Mouse (Mus musculus) limb, embryonic 11.5 days (tissue): ENCODE measurements around the gene Padi2. TPM values are rescaled to one million over a fixed set of nuclear protein-coding genes. Genes with fewer than 3 reads are reported as not detected.

Experiments used
- ATAC-seq: fragments of 200-750 bp; cut with Nextera tagmentation; 2 replicates; pipeline ENCODE4 v1.8.0; 2017; ENCODE audit warnings: low read depth; ENCODE audit not compliant: insufficient number of reproducible peaks, low FRiP score, low TSS enrichment
- DNase-seq: peaks from one replicate; pipeline ENCODE4 v3.0.0-alpha.2; 2015; ENCODE audit warnings: low spot score
- H3K27ac ChIP-seq: fragments of 300-500 bp; sonication (generic); replicated peaks from 2 replicates; pipeline ENCODE4 v1.5.1; 2014; ENCODE audit warnings: low read depth, mild to moderate bottlenecking, low read length
- H3K27me3 ChIP-seq: fragments of 300-500 bp; sonication (generic); 2 replicates; pipeline ENCODE4 v1.6.1; 2014; ENCODE audit warnings: mild to moderate bottlenecking, low read length, mixed read lengths; ENCODE audit not compliant: control insufficient read depth, insufficient read depth
- H3K36me3 ChIP-seq: fragments of 300-500 bp; sonication (generic); 2 replicates; pipeline ENCODE4 v1.6.1; 2014; ENCODE audit warnings: mild to moderate bottlenecking, low read length, moderate library complexity, mixed read lengths; ENCODE audit not compliant: control insufficient read depth, insufficient read depth
- H3K4me1 ChIP-seq: fragments of 300-500 bp; sonication (generic); 2 replicates; pipeline ENCODE4 v1.6.1; 2014; ENCODE audit warnings: low read length, mixed read lengths; ENCODE audit not compliant: control insufficient read depth, insufficient read depth
- H3K4me2 ChIP-seq: fragments of 300-500 bp; sonication (generic); 2 replicates; pipeline ENCODE4 v1.6.1; 2014; ENCODE audit warnings: low read depth, mild to moderate bottlenecking, moderate library complexity; ENCODE audit not compliant: severe bottlenecking
- H3K4me3 ChIP-seq: fragments of 300-500 bp; sonication (generic); 2 replicates; pipeline ENCODE4 v1.5.1; 2014; ENCODE audit warnings: low read depth, low read length
- H3K9ac ChIP-seq: fragments of 300-500 bp; sonication (generic); 2 replicates; pipeline ENCODE4 v1.6.1; 2014; ENCODE audit warnings: mild to moderate bottlenecking, low read length
- H3K9me3 ChIP-seq: fragments of 300-500 bp; sonication (generic); 2 replicates; pipeline ENCODE4 v1.6.1; 2016; ENCODE audit warnings: low read length; ENCODE audit not compliant: control insufficient read depth
- WGBS: fragments of 180-500 bp; shearing (Covaris S2); extraction: QIAGEN DNeasy Blood & Tissue Kit; methylation state at CpG from one replicate; pipeline ENCODE4 v1.1.7; 2014; 5-methylcytosine and 5-hydroxymethylcytosine counted together
- polyA plus RNA-seq: library from polyadenylated mRNA; unstranded; fragments of >200 nt; fragmentation: Nextera tagmentation; extraction: Ambion mirVana; gene quantifications from 2 replicates; pipeline ENCODE4 v1.2.1, GENCODE M21; 2014

The Padi2 gene
- polyA plus RNA-seq, 1 experiment from 2014 or later = 0.17 TPM

DNA sequence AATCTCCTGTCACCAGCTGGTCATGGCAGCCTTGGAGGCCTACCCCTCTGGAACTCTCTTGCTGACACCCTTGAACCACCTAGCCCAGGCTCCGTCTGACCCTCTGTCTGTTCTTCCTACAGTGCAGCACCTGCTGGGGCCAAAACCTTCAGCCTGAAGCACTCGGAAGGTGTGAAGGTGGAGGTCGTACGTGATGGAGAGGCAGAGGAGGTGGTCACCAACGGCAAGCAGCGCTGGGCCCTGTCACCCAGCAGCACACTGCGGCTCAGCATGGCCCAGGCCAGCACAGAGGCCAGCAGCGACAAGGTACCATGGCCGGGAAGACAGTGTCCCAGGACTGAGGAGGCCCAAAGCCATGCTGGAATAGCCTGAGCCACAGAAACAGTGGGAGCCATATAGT is 11.3 kb downstream of the Padi2 start:
- no peak for ATAC-seq
- H3K9me3 ChIP-seq = no peaks in the 10 kb centered on the region
- no peaks in the 10 kb centered on the region for H3K27me3 ChIP-seq
- H3K4me2 ChIP-seq = no peak overlapping the region
- DNase-seq = no peak
- WGBS = 89% methylated on average over 9 of the region's 9 CpGs
- H3K36me3 ChIP-seq = no peaks in the 10 kb centered on the region
- H3K4me3 ChIP-seq = no peak overlapping the region
- 0 out of 2 replicates have a peak, but pooled peaks cover 4% of the 10 kb centered on the region for H3K4me1 ChIP-seq
- H3K27ac ChIP-seq = no peak overlapping the region
- H3K9ac ChIP-seq = no peak overlapping the region

DNA sequence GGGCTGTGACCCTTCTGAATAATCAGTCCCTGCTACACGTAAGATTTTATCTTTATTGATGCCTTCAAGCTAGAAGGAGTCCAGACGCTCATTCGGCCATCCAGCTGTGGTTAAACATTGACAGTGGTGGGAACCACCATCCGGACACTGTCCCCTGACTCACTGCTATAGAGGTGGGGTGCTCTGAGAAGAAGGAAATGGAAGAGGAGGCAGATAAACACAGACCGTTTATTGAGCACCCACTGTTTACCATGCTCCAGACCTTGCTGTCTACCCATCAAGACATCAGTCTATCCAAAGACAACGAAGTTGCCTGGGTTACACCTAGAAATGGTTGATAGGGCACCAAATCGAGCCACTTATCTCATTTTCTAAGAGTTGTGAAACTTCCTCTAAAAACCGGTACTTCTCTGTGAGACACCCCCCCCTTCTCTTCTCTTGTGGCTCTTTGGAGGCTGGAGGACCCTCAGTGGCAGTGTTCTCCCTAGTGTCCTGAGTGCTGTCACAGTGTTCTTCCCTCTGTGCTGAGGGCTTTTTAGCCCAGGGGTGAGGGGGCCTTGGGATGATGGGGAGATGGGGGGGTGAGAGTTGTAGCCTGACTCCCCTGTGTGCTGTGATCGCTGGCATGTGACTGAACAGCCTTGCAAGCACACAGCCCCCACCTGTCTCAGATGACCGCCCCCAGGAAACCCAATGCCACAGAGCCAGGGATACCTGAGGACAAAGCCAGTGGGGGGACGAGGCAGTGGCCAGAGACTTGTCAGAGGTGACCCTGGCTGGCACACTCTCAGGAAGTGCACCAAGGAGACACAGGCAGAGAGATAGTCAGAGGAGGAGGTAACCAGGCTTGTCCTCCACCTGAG is 14.1 kb downstream of the Padi2 start:
- ATAC-seq (no peak), DNase-seq (no peak)
- no peaks in the 10 kb centered on the region for H3K9me3 ChIP-seq
- H3K4me3 ChIP-seq = no peak overlapping the region
- H3K27ac ChIP-seq = no peak overlapping the region
- no peaks in the 10 kb centered on the region for H3K27me3 ChIP-seq
- H3K4me2 ChIP-seq = no peak overlapping the region
- H3K36me3 ChIP-seq = no peaks in the 10 kb centered on the region
- 0 out of 2 replicates have a peak, but pooled peaks cover 5% of the 10 kb centered on the region for H3K4me1 ChIP-seq
- 70% methylated on average over 11 of the region's 11 CpGs for WGBS
- no peak overlapping the region for H3K9ac ChIP-seq

DNA sequence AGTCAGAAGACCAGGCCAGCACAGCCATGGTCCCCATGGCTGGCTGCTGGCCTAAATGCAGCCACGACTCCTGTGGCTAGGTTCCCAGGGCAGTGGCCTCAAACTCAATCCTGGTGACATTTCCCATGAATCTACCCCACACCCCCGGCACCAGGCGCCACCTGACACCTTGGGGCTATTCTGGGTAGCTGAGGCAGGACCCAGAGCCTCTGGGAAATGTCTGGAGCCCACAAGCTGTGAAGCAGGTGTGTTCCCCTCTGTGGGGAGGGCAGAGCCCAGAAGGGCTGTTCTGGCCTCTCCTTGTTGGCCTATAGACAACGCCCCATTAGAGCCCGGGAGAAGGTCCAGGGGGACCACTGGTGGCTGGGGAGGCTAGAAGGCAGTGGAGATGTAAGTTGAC is 16.4 kb downstream of the Padi2 start:
- H3K36me3 ChIP-seq = no peaks in the 10 kb centered on the region
- H3K27me3 ChIP-seq = no peaks in the 10 kb centered on the region
- WGBS = 69% methylated on average over 5 of the region's 5 CpGs
- DNase-seq (no peak), ATAC-seq (0 out of 2 replicates have a peak, but pooled peaks have one; percentile 21)
- no peaks in the 10 kb centered on the region for H3K9me3 ChIP-seq
- H3K9ac ChIP-seq = no peak overlapping the region
- no peak overlapping the region for H3K4me3 ChIP-seq
- no peak overlapping the region for H3K27ac ChIP-seq
- H3K4me2 ChIP-seq = no peak overlapping the region
- peaks cover 10% of the 10 kb centered on the region; the same call in 1 of the 2 replicates for H3K4me1 ChIP-seq

DNA sequence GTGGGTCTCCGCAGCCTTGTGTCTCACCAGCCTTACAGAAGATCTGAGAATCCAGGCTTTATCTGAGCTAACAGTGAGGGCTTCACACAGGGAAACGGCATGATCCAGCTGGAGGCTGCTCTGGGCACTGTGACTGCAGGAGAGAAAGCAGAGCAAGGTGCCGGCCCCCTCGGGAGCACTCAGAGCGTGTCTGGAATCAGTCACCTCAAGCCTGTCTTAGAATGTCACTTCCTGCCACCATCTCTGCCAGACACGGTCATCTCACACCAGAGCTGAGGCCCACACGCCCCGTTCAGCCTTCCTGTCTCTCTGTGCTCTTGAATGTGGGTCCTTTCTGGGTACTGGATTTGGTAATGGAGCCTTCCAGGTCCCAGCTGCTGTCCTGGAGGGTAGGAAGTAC is 19.5 kb downstream of the Padi2 start:
- no peaks in the 10 kb centered on the region for H3K36me3 ChIP-seq
- no peak overlapping the region for H3K4me2 ChIP-seq
- H3K27me3 ChIP-seq = no peaks in the 10 kb centered on the region
- no peak overlapping the region for H3K9ac ChIP-seq
- ATAC-seq = no peak
- no peak overlapping the region for H3K4me3 ChIP-seq
- no peaks in the 10 kb centered on the region for H3K9me3 ChIP-seq
- 39% methylated on average over 8 of the region's 8 CpGs for WGBS
- DNase-seq = no peak
- H3K27ac ChIP-seq = no peak overlapping the region
- peaks cover 10% of the 10 kb centered on the region; the same call in 1 of the 2 replicates for H3K4me1 ChIP-seq

DNA sequence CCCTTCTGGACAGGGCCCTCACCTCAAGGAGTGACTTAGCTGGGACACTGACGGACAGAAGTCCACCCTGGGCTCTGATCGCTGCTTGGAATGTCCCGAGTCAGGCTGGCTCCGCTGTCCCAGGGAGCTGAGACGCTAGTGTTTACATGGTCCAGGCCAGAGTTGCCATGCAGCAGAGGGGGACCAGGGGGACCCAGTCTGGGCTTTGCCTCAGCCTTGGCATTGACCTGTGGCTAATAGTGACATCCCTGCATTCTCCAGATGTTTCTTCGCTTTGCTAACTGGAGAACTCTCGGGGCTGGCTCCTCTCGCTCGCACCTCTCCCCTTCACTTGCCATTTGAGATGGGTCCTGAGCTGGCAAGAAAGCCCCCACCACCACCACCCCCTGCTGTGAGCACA is 22.2 kb downstream of the Padi2 start:
- Histone ChIP-seq H3K27ac (no peak overlapping the region), H3K27me3 (no peaks in the 10 kb centered on the region), H3K4me2 (no peak overlapping the region), H3K36me3 (no peaks in the 10 kb centered on the region), H3K4me3 (no peak overlapping the region), H3K9ac (no peak overlapping the region), H3K4me1 (peaks cover 6% of the 10 kb centered on the region; the same call in 1 of the 2 replicates), H3K9me3 (no peaks in the 10 kb centered on the region)
- WGBS = 83% methylated on average over 9 of the region's 9 CpGs
- DNase-seq (no peak), ATAC-seq (no peak)

DNA sequence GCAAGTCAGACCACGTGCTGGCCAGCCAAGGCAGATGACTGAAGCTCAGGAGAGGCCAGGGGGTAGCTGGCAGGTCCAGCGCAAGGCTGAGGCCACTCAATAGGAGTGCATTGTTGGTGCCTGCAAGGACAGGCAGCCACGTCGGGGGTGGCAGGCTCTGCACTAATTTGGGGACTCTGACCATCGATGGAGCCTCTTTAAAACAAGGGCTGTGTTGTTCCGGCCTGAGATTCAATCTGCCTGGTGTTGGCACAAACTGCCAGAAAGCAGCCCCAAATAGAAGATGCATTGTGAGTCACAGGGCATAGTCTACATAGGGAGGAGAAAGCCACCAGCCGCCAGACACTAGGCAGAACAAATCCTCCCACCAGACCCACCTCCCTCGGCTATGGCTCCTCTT is 23.6 kb downstream of the Padi2 start:
- peaks cover 6% of the 10 kb centered on the region; the same call in 1 of the 2 replicates for H3K4me1 ChIP-seq
- 86% methylated on average over 8 of the region's 8 CpGs for WGBS
- no peak for DNase-seq
- H3K27ac ChIP-seq = no peak overlapping the region
- H3K4me2 ChIP-seq = no peak overlapping the region
- no peak overlapping the region for H3K4me3 ChIP-seq
- no peaks in the 10 kb centered on the region for H3K36me3 ChIP-seq
- no peak for ATAC-seq
- H3K27me3 ChIP-seq = no peaks in the 10 kb centered on the region
- no peaks in the 10 kb centered on the region for H3K9me3 ChIP-seq
- H3K9ac ChIP-seq = no peak overlapping the region

DNA sequence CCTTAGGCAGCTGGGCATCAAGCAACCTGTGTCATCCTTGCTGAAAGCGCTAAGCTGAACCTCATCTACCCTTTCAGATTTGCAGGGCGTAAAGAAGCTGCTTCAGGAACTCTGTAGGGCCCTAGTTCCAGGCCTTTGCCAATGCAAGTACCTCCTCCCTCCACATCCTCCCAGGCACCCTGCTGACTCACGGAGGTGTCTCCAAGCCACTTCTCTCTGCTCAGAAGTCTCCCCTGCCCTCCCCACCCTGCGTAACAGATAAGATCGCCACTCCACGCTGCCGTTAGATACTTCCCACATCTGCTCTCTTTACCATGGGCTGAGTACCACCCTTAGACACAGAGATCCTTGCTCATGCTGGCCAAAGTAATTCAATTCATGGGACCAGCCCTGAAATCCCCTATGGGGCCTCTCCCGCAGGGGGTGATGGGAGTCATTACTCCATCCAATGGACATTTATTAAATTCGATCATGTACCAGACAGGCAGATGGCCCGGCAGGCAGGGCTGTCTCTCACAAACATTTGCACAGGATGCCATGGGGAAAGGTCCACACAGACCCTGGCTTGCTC is 24.8 kb downstream of the Padi2 start:
- no peak for ATAC-seq
- H3K27me3 ChIP-seq = no peaks in the 10 kb centered on the region

DNA sequence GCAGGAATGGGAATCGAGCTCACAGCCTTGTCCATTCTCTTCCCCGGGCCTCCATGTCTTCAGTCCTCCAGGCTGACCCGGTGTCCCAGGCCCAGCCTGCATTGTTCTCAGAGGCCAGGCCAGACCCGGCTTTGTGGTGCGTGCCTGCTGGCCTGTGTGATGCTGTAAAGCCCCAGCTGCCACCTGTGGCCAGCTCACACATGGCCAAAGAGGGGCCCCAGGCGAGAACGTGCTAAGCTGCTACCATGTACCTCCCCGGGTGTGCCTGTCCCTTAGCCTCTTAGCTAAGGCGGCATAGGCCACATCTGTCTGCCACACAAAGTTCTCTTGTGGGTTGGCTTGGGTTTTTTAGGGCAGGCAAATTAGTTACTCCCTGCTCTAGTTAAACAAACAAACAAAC is 29.5 kb downstream of the Padi2 start:
- no peaks in the 10 kb centered on the region for H3K4me1 ChIP-seq
- H3K36me3 ChIP-seq = no peaks in the 10 kb centered on the region
- H3K9ac ChIP-seq = peak overlapping the region; percentile 7; the same call in 1 of the 2 replicates
- no peak overlapping the region for H3K27ac ChIP-seq
- DNase-seq (no peak), ATAC-seq (no peak)
- H3K4me3 ChIP-seq = no peak overlapping the region
- H3K4me2 ChIP-seq = no peak overlapping the region
- H3K27me3 ChIP-seq = no peaks in the 10 kb centered on the region
- WGBS = 74% methylated on average over 9 of the region's 9 CpGs
- H3K9me3 ChIP-seq = no peaks in the 10 kb centered on the region

More for the DNA sequence above, 24.8 kb downstream of the Padi2 start:
- Histone ChIP-seq H3K4me2 (no peak overlapping the region), H3K27ac (no peak overlapping the region), H3K4me3 (no peak overlapping the region), H3K9ac (no peak overlapping the region), H3K9me3 (no peaks in the 10 kb centered on the region), H3K36me3 (no peaks in the 10 kb centered on the region), H3K4me1 (0 out of 2 replicates have a peak, but pooled peaks cover 1% of the 10 kb centered on the region)
- 73% methylated on average over 10 of the region's 10 CpGs for WGBS
- no peak for DNase-seq
